Mouse (Mus musculus): Measurements from ENCODE around the gene Mad1l1. TPM values are rescaled to one million over a fixed set of nuclear protein-coding genes. Genes with fewer than 3 reads are reported as not detected.
"Not testable (repeated sequence)": the region's sequence is repeated elsewhere in the genome, so short reads cannot be mapped to it uniquely, and the experiment has no call there.

Mad1l1 gene
- polyA plus RNA-seq (2014; fragmentation: Nextera tagmentation; extraction: Ambion mirVana) = 29.8 and 30.3 TPM in 2 replicates

- peaks cover 11% of the 10 kb centered on the region for H3K4me1 ChIP-seq (ENCODE audit: control insufficient read depth, insufficient read depth, low read length)
These were observed at the start of gene Mad1l1, which contains the start of gene Nudt1 for GRCm38 (mm10) chr5:140321042-140321755. Gene Mad1l1 (minus strand): TSS chr5:140321552. Gene Nudt1 (plus strand): TSS chr5:140321656.

GRCm38 (mm10) chr5:140370446-140371254, 49.3 kb upstream of the Mad1l1 start:
- no peaks in the 10 kb centered on the region for H3K4me1 ChIP-seq (ENCODE audit: control insufficient read depth, insufficient read depth, low read length)
- no peaks in the 10 kb centered on the region for H3K9me3 ChIP-seq (ENCODE audit: control insufficient read depth, low read length)
- no peak overlapping the region for H3K27ac ChIP-seq (replicated peaks; ENCODE audit: low read depth, low read length)
- H3K36me3 ChIP-seq (ENCODE audit: control insufficient read depth, insufficient read depth, low read length) = no peaks in the 10 kb centered on the region
- no peak for DNase-seq
- H3K4me2 ChIP-seq (ENCODE audit: low read length) = no peak overlapping the region
- no peak for ATAC-seq (ENCODE audit: low FRiP score, low TSS enrichment)
- H3K4me3 ChIP-seq (replicated peaks; ENCODE audit: low read depth, low read length) = no peak overlapping the region
- 90% methylated on average over 6 of the region's 6 CpGs for WGBS
- no peak overlapping the region for H3K9ac ChIP-seq (replicated peaks; ENCODE audit: low read length)
- no peaks in the 10 kb centered on the region for H3K27me3 ChIP-seq (ENCODE audit: control insufficient read depth, insufficient read depth, low read length)

More at GRCm38 (mm10) chr5:140321042-140321755, at the start of gene Mad1l1, which contains the start of gene Nudt1:
- ATAC-seq (ENCODE audit: low FRiP score, low TSS enrichment) (peak; percentile 89), DNase-seq (peak; percentile 98)
- H3K9ac ChIP-seq (replicated peaks; ENCODE audit: low read length) = peak within 1 kb of the TSS; percentile 98
- no peaks in the 10 kb centered on the region for H3K36me3 ChIP-seq (ENCODE audit: control insufficient read depth, insufficient read depth, low read length)
- peak within 1 kb of the TSS; percentile 91 for H3K4me3 ChIP-seq (replicated peaks; ENCODE audit: low read depth, low read length)
- peak within 1 kb of the TSS; percentile 78 for H3K27ac ChIP-seq (replicated peaks; ENCODE audit: low read depth, low read length)
- peak within 1 kb of the TSS; percentile 78 for H3K4me2 ChIP-seq (ENCODE audit: low read length)
- no peaks in the 10 kb centered on the region for H3K27me3 ChIP-seq (ENCODE audit: control insufficient read depth, insufficient read depth, low read length)
- H3K9me3 ChIP-seq (ENCODE audit: control insufficient read depth, low read length) = no peaks in the 10 kb centered on the region
- WGBS = under 1% methylated on average over 60 of the region's 60 CpGs

- no peak overlapping the region for H3K27ac ChIP-seq (replicated peaks; ENCODE audit: low read depth, low read length)
- no peak overlapping the region for H3K9ac ChIP-seq (replicated peaks; ENCODE audit: low read length)
- H3K36me3 ChIP-seq (ENCODE audit: control insufficient read depth, insufficient read depth, low read length) = no peaks in the 10 kb centered on the region
- no peak overlapping the region for H3K4me2 ChIP-seq (ENCODE audit: low read length)
- WGBS = 94% methylated on average over 2 of the region's 2 CpGs
- no peaks in the 10 kb centered on the region for H3K27me3 ChIP-seq (ENCODE audit: control insufficient read depth, insufficient read depth, low read length)
- H3K4me3 ChIP-seq (replicated peaks; ENCODE audit: low read depth, low read length) = no peak overlapping the region
- H3K4me1 ChIP-seq (ENCODE audit: control insufficient read depth, insufficient read depth, low read length) = no peaks in the 10 kb centered on the region
- no peaks in the 10 kb centered on the region for H3K9me3 ChIP-seq (ENCODE audit: control insufficient read depth, low read length)
- ATAC-seq (ENCODE audit: low FRiP score, low TSS enrichment) = no peak
- DNase-seq = no peak
These were observed 48.1 kb upstream of the Mad1l1 start for GRCm38 (mm10) chr5:140369466-140369865.

DNA sequence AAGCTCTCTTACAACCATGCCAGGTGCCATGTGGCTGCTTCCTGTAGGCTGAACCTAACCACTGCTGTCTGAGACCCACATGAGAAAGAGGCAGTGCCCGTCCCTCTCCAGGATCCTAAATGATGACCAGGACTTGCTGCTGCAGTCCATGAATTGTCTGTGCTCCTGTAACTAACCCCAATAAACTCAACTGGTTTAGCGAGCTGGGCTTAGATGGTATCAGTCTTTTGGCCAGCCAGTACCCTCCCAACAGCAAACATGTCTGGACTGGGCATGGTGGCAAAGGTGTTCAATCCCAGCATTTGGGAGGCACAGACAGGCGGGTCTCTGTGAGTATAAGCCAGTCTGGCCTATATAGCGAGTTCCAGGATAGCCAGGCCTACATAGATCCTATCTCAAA, 47.6 kb upstream of the Mad1l1 start:
- H3K27ac ChIP-seq (replicated peaks; ENCODE audit: low read depth, low read length) = no peak overlapping the region
- no peaks in the 10 kb centered on the region for H3K9me3 ChIP-seq (ENCODE audit: control insufficient read depth, low read length)
- H3K27me3 ChIP-seq (ENCODE audit: control insufficient read depth, insufficient read depth, low read length) = no peaks in the 10 kb centered on the region
- DNase-seq (no peak), ATAC-seq (ENCODE audit: low FRiP score, low TSS enrichment) (no peak)
- H3K4me1 ChIP-seq (ENCODE audit: control insufficient read depth, insufficient read depth, low read length) = no peaks in the 10 kb centered on the region
- no peak overlapping the region for H3K9ac ChIP-seq (replicated peaks; ENCODE audit: low read length)
- H3K4me3 ChIP-seq (replicated peaks; ENCODE audit: low read depth, low read length) = no peak overlapping the region
- 94% methylated on average over 4 of the region's 4 CpGs for WGBS
- no peaks in the 10 kb centered on the region for H3K36me3 ChIP-seq (ENCODE audit: control insufficient read depth, insufficient read depth, low read length)
- H3K4me2 ChIP-seq (ENCODE audit: low read length) = no peak overlapping the region

GRCm38 (mm10) chr5:140368126-140368525, 46.8 kb upstream of the Mad1l1 start:
- not testable (repeated sequence) for H3K9me3 ChIP-seq (ENCODE audit: control insufficient read depth, low read length); DNase-seq; H3K4me1 ChIP-seq (ENCODE audit: control insufficient read depth, insufficient read depth, low read length); H3K36me3 ChIP-seq (ENCODE audit: control insufficient read depth, insufficient read depth, low read length); H3K4me2 ChIP-seq (ENCODE audit: low read length); H3K27ac ChIP-seq (replicated peaks; ENCODE audit: low read depth, low read length); H3K9ac ChIP-seq (replicated peaks; ENCODE audit: low read length); ATAC-seq (ENCODE audit: low FRiP score, low TSS enrichment); H3K27me3 ChIP-seq (ENCODE audit: control insufficient read depth, insufficient read depth, low read length); H3K4me3 ChIP-seq (replicated peaks; ENCODE audit: low read depth, low read length)
- WGBS = 89% methylated on average over 2 of the region's 2 CpGs

DNA sequence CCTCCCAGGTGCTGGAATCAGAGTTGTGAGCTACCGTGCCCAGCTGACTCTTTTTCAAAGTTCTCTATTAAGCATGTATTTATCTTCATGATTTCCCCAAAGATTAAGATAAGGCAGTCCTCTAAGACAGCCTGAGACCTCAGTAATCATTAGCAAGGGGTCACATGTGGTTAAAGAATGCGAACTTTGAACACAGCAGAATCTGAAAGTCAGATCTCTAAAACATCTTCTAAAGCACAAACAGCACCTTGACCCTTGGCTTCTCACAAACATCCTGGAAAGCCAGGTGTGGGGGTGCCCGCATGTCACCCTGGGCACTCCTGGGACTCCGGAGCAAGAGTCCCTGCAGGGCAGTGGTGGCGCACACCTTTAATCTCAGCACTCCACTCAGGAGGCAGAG, 43.1 kb upstream of the Mad1l1 start:
- H3K4me2 ChIP-seq (ENCODE audit: low read length) = no peak overlapping the region
- H3K36me3 ChIP-seq (ENCODE audit: control insufficient read depth, insufficient read depth, low read length) = peaks cover 5% of the 10 kb centered on the region
- WGBS = over 99% methylated on average over 5 of the region's 5 CpGs
- no peaks in the 10 kb centered on the region for H3K27me3 ChIP-seq (ENCODE audit: control insufficient read depth, insufficient read depth, low read length)
- DNase-seq (no peak), ATAC-seq (ENCODE audit: low FRiP score, low TSS enrichment) (no peak)
- no peak overlapping the region for H3K4me3 ChIP-seq (replicated peaks; ENCODE audit: low read depth, low read length)
- H3K9ac ChIP-seq (replicated peaks; ENCODE audit: low read length) = no peak overlapping the region
- no peaks in the 10 kb centered on the region for H3K4me1 ChIP-seq (ENCODE audit: control insufficient read depth, insufficient read depth, low read length)
- H3K27ac ChIP-seq (replicated peaks; ENCODE audit: low read depth, low read length) = no peak overlapping the region
- H3K9me3 ChIP-seq (ENCODE audit: control insufficient read depth, low read length) = no peaks in the 10 kb centered on the region

DNA sequence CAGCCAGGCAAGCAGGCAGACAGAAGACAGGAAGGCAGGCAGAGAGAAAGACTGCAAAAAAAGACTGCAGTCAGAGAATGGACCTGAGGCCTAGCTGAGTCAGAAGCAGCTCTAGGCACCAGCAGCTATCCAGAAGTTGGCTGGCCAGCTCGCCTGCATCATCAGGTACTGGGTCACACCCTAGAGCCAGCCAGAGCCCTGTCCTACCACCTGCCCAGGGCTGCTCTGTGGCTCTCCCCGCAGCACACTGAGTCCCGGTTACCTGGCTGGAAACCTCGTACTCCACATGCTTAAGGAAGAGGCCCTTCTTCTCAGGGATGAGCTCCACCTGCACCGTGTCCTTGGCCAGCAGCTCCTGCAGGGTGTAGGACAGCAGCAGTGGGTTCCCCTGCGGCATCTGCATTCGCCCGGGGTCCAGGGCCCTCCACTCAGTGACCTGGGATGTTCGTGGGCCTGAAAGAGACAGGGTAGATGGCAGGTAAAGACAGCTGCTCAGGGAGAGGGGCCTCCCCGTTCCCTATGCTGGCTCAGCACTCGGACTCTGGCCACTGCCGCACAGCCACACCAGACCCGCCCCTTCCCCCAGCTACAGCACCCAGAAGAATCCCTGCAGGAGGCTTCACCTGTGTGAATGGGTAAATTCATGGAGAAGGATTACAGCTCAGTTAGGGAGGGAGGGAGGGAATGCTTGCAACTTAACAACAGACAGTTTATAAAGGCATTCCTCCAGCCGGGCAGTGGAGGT, 38.8 kb upstream of the Mad1l1 start:
- no peak overlapping the region for H3K4me3 ChIP-seq (replicated peaks; ENCODE audit: low read depth, low read length)
- H3K27me3 ChIP-seq (ENCODE audit: control insufficient read depth, insufficient read depth, low read length) = no peaks in the 10 kb centered on the region
- DNase-seq = no peak
- ATAC-seq (ENCODE audit: low FRiP score, low TSS enrichment) = no peak
- H3K4me1 ChIP-seq (ENCODE audit: control insufficient read depth, insufficient read depth, low read length) = no peaks in the 10 kb centered on the region
- 79% methylated on average over 14 of the region's 14 CpGs for WGBS
- no peak overlapping the region for H3K4me2 ChIP-seq (ENCODE audit: low read length)
- H3K9me3 ChIP-seq (ENCODE audit: control insufficient read depth, low read length) = no peaks in the 10 kb centered on the region
- H3K9ac ChIP-seq (replicated peaks; ENCODE audit: low read length) = no peak overlapping the region
- peaks cover 25% of the 10 kb centered on the region for H3K36me3 ChIP-seq (ENCODE audit: control insufficient read depth, insufficient read depth, low read length)
- H3K27ac ChIP-seq (replicated peaks; ENCODE audit: low read depth, low read length) = no peak overlapping the region

DNA sequence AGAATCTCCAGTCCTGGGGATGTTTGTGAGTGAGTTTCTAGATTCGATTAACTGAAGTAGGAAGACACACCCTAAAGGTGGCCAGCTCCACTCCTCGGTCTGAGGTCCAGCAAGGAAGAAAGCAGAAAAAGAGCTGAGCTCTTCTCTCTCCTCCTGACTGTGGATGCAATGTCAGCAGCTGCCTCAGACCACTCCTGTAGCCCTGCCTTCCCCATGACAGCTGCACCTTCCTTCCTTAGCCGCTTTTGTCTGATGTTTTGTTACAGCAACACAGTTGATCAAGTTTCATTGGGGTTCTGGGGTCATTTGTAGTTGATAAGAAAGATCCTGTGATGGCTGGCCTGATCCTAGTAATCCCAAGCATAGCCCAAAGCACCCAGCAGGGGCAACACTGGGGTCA, 36.1 kb upstream of the Mad1l1 start:
- Histone ChIP-seq H3K27ac (replicated peaks; ENCODE audit: low read depth, low read length) (no peak overlapping the region), H3K4me3 (replicated peaks; ENCODE audit: low read depth, low read length) (no peak overlapping the region), H3K9ac (replicated peaks; ENCODE audit: low read length) (no peak overlapping the region), H3K4me1 (ENCODE audit: control insufficient read depth, insufficient read depth, low read length) (no peaks in the 10 kb centered on the region), H3K27me3 (ENCODE audit: control insufficient read depth, insufficient read depth, low read length) (no peaks in the 10 kb centered on the region), H3K9me3 (ENCODE audit: control insufficient read depth, low read length) (no peaks in the 10 kb centered on the region), H3K4me2 (ENCODE audit: low read length) (no peak overlapping the region), H3K36me3 (ENCODE audit: control insufficient read depth, insufficient read depth, low read length) (peaks cover 48% of the 10 kb centered on the region)
- DNase-seq (no peak), ATAC-seq (ENCODE audit: low FRiP score, low TSS enrichment) (no peak)
- WGBS = 99% methylated on average over 3 of the region's 3 CpGs

Measured in midbrain, embryonic 14.5 days (tissue).